Mouse (Mus musculus) thymus, postnatal 0 days (tissue): Measurements from ENCODE around the gene Etl4. TPM values are rescaled to one million over a fixed set of nuclear protein-coding genes. Genes with fewer than 3 reads are reported as not detected.
"Not testable (repeated sequence)": the region's sequence is repeated elsewhere in the genome, so short reads cannot be mapped to it uniquely, and the experiment has no call there.

ENCODE experiments used
- DNase-seq: peaks from one replicate; pipeline ENCODE4 v3.0.0-alpha.2; 2015; ENCODE audit warnings: low spot score
- polyA plus RNA-seq: library from polyadenylated mRNA; unstranded; fragments of >200 nt; fragmentation: Nextera tagmentation; extraction: Ambion mirVana; gene quantifications from 2 replicates; pipeline ENCODE4 v1.2.1, GENCODE M21; 2015

Gene Etl4
- polyA plus RNA-seq, 1 experiment from 2014 or later = 6.0 TPM

DNA sequence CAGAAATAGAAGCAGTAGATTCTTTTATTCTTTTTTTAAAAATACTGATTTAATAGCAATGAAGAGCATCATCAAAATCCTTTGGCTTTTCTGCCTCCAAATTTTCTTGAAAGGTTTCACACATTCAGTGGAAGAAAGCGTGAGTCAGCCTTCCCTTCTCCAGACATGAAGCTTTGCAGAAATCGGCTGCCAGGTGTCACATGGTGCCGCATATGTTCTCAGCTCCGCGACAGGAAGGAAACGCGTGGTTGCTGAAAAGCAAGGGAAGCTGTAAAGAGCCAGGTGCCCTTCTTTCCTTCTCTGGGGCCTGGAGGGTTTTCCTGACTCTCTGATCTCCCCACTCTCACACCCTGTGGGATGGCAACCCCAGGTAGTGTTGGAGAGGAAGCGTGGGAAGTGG is 383.8 kb downstream of the Etl4 start:
- no peak for DNase-seq

DNA sequence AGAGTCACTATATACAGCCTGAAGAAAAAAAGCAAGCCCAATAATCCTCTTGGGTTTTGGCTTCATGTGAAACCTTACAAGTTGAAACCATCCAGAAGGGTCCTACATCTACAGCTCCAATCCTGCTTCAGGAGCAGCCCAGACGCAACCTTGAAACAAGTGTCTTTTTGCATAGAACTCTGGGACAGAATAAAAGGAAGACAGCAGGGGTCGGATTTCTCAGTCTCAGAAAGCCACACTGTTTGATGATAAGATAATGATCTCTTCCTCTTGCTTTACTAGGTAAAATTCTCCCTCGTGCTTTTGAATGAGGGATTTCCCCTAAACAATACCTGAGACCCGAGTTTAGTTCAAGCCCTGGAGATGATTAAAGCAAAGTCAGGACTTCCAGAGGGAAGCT is 385.0 kb downstream of the Etl4 start:
- DNase-seq = no peak

DNA sequence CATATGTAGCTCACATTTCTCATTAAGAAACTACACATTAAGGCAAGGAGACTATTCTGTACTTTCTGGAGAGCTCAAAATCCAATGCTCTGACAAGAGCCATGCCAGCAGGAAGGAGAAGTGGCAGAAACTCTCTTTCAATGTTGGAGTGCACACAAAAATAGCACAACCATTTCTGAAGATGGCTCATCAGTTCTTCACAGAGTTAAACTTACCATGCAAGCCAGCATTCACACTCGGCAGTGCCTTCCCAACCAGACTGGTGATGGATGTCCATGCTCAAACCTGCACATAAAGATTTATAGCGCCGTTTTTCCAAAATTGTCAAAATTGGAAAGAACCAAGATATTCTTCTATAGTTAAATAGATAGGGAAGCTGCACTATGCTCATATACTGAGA is 392.9 kb downstream of the Etl4 start:
- DNase-seq = no peak

DNA sequence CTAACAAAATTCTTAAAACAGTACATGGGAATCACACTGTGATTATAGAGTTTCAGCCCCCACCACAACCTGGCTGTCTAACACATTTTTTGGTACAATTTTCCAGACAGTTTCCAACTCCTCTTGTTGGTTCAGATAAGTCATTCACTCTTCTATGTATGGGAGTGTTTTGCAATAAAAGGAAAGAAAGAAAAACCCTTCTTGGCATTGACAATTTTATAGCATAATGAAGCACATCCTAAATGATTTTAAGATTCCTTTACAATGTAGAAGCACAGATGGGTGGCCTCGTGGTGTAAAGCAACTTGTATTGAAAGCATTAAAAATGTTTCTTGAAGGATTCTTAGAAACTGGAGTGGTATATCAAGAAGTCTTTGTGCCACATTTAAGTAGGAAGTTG is 415.4 kb downstream of the Etl4 start:
- DNase-seq = no peak

DNA sequence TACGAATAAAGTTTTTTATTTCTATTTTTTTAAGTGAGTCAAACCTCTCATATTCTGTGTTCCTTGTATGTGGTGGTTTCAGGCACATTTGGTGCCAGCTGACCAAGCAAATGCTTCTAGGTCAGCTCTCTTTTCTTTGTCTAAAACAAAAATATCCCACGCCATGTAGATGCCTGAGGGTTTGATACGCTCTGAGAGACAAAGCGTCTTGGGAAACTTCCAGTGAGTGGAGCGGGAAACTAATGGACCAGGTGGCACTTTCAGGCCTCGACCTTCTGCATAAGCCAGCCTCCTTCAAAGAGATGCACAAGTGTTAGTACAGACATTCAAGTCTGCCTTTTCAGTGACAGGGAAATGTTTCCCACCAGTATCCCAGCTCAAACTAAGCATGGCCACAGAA is 426.6 kb downstream of the Etl4 start:
- DNase-seq = no peak

DNA sequence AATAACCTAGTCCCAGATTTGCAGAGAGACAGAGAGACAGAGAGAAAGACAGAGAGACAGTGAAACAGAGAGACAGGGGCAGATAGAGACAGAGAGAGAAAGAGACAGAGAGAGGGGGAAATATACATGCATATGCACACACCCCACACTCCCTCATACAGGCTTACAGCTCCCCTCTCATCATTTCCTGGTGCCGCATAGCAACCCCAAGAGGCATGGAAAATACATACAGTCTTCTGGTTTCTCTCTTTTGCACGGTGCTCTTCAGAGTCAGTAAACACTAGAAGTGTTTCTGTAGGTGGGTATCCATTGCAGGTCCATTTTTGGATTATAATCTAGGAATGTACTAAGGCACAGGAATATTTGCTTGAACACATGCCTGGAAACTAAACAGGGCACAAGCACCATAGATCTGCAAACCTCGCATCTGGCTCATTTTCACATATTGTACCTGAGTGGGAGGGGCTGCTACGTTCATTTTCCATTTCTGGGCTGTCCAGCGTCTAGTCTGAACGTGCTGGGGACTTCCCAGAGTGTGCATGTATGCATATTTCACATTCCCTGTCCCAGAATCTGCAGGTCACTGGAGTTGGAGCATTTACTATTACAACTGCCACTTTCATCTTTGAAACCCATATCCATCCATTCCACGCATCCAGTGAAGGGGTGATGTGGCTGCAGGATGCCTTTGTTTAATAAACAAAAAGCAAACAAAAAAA is 429.6 kb downstream of the Etl4 start:
- no peak for DNase-seq

DNA sequence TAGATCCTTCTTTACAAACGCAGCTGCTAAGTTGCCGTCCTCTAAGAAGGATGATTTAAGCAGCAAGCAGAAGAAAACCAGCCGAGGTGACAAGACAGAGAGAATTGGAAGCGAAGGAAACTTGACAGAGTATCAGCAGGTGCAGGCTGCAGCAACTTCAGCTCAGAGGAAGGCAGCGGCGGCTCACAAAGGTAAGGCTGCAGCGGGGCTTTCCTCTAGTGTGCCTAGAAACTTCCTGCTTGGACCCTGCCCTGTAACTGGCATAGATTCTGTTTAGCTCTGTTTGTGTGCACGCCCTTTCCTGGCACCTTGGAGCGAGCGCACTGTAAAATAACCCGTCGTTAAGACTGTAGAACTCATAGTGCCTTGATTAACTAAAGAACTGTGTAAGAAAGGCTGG is 430.3 kb downstream of the Etl4 start:
- no peak for DNase-seq

DNA sequence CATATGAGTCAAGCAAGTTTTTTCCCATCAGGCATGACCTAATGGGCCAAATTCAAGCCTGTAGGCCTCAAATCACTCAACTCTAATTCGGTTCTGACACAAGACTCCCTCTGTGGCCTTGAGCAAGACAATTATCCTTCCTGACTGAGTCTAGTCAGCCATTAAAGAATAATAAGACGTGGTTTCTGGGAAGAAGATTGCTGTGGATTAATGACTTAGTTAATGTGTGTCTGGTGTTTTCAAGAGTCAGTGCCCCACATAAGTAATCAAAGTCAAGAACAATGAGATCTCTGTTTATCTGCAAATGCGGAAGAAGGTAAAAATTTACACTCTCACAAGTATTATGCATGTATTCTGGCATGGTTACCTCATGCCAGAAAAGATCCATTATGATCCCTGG is 437.3 kb downstream of the Etl4 start:
- no peak for DNase-seq

DNA sequence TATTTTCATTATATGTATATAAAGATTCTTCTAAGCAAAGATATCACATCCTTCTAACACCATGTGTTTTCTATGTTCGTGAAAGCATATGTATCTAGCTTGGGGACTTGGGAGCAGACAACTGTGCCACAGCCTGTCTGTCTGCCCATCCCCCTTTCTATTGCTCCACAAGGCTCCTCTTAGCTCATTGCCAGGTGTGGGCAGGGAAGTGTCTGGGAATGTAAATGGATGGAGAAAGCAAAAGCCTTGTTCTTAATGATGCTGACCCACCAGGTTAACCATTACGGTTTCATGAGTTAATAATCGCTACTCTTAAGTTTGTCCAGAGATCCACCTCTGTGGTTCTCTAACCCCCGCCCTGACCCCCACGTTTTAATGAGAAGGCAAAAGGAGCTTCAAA is 439.7 kb downstream of the Etl4 start:
- no peak for DNase-seq

DNA sequence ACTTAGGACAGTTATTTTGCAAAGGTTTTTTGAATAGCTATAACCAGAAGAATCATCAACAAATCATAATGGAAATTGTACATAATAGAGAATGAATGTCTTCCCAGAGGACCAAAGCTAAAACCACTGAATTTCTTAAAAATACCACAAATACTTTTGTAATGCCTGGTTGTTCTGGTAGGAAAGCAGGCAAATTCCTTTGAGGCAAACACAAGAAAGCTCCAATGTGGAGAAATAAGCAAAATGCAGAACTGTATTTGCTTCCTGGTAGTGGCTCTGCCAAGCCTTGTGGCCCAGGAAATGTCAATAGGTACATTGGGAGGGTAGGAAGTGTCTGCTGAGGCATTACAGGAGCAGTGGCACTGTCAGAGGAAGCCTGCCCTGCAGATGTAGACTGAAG is 443.2 kb downstream of the Etl4 start:
- no peak for DNase-seq

DNA sequence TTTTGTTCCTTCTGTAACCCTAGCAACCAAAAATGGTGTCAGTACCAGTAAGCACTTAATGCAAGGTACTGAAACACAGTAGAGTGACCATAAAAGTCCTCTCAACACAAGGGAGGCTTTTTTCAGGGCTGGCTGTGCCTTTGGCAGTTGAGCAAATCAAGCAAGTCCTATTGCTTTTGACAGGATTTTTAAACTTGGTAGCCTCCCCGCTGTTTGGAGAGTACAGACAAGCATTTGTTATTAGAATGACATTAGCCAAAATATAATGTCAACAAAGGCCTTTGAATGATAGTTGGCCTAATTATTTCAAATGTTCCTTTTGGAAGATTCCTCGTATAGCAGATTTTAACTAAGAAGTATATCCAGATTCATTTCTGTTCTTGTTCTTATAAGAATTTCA is 467.4 kb downstream of the Etl4 start:
- DNase-seq = no peak

DNA sequence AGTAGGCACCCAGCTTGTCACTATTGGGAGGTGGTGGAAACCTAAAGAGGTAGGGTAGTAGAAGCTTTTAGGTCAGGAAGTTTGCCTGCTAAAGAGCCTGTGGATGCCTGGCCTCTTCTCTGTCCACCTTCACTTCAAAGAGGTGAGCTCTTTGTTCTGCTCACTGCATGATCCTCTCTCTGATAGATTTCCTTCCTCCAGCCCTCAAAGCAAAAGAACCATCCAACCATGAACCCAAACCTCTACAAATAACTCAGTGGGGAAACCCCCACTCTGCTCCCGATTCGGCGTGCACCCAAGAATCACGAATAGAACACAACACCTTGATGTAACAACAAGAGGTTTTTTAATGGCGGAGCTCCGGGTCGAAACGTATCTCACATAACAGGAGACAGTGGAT is 471.3 kb downstream of the Etl4 start:
- DNase-seq = not testable (repeated sequence)

DNA sequence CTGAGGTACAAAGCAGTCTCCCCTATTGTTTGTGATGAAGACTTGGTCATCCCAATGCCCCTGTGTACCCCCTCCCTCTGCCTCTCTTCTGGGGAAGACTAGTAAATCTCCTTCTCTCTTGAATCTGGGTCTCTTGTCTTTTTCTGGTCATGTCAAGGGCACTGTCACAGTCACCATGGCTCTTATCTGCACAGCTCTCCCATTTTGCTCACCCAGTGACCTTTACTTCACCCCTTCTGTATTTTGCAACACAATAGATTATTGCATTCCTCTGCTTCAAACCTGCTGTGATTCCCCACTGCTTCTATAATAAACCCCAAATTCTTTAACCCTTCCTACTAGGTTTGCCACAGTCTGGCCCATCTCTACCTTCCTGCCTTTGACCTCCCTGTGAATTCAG is 484.5 kb downstream of the Etl4 start:
- DNase-seq = no peak

DNA sequence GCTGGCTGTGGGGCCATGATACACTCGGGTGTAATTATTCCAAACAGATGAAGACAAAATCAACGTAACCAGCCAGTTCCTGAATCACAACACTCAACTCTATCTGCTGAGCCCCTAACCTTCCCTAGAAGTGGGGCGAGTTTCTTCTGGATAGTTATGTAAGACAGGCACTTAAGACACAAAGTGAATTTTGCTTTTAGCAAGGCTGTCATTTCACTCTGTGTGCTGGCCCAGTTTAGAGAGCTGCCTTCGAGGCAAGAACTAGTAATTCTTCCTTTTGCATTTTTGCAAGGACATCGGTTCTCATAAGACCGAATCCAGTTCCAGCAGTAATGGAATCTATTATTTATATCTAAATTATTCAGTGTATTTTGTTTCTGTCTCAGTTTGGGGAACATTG is 487.4 kb downstream of the Etl4 start:
- no peak for DNase-seq

DNA sequence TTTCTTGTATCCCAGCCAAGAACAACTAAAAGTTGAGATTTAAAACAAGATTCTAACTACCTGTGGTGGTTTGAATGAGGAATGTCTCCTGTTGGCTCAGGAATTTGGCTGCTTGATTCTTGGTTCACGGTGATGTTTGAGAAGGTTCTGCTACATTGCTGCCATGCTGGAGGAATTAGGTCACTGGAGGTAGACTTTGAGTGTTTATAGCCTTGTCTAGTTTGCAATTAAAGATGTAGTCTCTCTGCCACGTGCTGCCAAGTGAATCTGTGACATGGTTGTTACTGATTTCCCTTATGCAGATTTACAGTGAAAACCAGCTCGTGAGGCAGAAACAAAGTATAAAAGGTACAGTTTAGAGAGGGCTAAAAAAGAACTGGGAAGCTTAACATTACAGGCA is 491.0 kb downstream of the Etl4 start:
- no peak for DNase-seq

DNA sequence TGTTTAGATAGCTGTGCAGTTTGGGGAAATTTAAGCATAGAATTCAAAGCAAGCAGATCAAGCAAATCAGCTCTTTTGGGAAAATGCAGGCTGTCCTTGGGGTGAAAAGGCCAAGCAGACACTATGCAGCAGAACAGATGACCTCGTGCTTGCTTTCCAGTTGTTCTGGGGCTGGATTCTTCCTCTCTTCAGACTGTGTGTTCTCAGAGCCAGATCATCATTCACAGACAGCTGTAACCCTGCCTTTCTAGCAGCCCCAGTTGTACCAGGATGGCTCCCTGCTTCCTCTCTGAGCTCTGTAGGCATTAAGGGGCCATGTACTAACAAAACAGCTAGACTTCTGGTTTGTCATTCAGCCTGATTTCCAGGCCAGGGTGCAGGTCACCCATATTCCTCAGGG is 494.8 kb downstream of the Etl4 start:
- no peak for DNase-seq

DNA sequence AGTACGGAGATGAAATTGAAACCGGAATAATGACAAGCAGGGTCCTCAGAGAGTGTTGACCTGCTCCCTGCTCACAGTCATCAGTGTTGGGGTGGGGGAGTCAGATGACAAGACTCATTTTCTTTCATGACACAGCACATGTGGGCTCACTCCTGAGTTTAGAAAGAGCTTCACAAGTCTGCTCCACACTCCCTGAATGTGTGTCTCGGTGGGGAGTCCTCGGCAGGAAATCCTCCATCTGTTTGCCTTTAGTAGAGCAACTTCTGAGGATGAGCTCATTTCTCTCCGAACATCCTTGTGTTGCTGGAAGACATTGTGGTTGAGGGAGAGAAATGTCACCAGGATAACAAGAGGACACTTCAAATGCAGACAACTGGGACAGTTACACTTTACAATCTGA is 497.5 kb downstream of the Etl4 start:
- DNase-seq = no peak

DNA sequence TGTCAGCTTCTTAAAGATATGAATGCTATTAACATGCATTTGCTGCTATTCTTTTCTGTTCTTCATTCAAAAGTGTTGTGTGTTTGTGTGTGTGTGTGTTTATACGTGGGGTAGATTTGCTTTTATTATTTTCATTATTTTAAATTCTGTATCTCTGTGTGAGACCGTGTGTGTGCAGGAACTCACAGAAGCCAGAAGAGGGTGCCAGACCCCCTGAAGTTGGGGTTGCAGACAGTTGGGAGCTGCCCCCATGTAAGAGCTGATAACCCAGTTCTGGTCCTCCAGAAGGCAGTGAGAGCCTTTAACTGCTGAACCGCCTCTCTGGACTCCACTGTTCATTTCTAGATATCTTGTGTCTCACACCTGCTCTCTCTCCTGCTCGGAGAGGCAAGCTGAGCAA is 505.3 kb downstream of the Etl4 start:
- no peak for DNase-seq

DNA sequence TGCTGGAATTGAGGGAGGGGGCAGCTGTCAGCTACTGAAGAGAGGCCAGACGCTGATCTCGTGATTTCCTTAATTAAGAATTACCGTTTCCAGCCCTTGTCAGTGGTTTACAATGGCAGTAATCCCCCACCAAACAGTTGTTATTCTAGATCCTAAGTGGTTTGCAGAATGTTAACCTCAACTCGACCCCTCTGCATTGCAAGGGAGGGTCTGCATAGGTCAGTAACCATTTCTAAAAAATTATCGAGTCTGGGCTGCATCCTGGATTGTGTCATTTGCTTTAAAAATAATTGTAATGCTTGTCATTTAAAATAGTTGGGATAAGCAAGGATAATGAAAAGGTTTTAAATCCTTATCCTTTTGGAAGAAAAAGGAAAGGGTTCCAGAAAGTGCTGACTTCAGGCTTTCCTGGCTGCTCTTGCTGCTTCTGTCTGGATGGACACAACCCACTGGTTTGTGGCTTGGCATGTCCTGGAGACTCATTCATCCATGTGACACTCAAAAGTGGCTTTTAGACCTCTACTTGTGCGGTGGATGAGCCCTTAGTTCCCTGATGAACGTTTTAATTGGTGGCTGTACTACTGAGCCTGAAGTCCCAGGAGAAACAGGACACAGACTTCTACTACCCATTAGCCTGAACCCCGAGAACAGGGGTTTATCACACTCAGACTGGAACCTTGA is 507.5 kb downstream of the Etl4 start:
- DNase-seq = no peak

DNA sequence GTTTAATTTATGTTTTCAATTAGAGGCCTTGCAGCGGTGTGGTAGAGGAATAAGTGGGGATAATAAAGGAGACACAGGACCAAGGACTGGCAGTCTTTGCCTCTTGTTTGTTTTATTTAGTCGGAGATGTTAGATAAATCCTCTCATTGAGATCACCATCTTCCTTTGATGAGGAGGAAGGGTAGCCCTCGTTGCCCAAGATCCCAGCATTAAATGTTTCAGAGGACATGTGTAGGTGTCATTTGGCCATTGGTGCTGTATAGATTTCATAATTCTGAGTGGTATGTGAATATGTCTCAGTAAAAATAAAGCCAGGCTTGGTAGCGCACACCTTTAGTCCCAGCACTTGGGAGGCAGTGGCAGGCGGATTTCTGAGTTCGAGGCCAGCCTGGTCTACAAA is 508.4 kb downstream of the Etl4 start:
- DNase-seq = no peak

DNA sequence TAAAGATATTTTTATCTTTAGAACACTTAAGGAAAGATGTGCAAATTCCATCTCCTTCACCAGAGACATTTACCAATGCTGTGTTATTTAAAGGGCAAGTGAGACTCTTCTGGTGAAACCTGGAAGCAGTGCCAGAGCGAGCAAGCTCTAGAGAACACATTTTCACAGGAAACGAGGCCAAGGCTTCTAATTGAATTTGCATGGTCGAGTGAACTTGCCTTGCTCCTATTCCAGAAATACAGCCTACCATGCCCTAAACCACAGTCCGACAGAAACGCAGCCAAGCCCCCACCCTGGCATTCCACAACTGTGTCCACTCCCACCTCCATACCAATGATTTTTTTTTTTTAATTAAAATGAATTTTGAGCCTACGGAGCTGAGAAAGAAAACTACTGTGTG is 510.4 kb downstream of the Etl4 start:
- no peak for DNase-seq

DNA sequence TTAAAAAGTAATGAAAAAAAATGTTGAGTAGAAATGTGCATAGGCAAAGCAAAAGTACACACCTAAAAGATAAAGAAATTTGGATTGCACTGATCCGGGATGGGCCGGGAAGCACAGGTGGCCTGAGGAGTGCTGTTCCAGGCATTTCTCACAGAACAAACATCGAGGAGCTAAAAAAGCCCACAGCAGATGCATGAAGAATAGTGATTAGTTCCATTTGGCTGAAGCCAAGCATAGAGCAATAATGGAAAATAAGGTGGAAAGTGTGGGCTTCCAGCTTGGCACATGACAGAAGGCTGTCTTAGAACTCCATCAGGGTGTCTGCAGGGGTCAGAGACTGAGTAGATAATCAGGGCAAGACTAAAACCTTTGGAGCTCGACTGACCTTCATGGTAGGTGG is 512.7 kb downstream of the Etl4 start:
- DNase-seq = no peak

DNA sequence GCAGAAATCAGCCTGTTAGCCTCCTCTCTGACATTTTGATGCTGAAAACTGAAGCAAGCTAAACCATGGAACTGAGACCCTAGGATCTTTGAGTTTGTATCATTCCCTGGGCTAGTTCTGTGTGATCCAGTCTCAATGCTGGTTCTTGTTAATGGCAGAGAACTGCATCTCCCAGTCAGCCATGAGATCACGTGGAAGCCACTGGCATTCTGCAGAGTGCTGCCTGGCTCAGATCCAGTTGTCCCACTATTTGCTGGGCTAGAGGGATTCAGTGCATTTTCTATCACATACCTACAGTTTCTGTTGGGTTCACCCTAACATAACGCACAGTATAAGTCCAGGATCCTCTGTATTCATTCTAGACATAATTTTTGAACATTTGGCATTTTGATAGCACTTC is 524.1 kb downstream of the Etl4 start:
- no peak for DNase-seq

DNA sequence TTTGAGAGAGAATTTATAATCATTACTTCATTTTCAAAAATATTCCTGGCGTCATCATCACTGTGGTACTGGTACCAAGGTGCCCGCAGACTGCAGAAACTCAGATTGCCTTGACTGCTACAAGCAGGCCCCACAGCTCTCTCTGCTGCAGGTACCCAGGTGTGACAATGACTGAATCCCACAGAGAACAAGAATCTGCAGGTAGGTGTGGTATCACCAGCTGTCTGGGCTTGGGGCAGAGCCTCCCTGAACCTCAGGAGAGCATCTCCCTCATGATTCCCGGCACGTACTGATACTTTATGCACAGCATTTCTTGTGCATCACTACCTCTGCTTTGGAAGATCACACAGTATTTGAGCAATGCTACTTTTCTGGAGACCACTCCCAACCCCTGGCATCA is 526.0 kb downstream of the Etl4 start:
- DNase-seq = no peak
